Mouse (Mus musculus): ENCODE data around the gene Clcn6.

The Clcn6 gene

DNA sequence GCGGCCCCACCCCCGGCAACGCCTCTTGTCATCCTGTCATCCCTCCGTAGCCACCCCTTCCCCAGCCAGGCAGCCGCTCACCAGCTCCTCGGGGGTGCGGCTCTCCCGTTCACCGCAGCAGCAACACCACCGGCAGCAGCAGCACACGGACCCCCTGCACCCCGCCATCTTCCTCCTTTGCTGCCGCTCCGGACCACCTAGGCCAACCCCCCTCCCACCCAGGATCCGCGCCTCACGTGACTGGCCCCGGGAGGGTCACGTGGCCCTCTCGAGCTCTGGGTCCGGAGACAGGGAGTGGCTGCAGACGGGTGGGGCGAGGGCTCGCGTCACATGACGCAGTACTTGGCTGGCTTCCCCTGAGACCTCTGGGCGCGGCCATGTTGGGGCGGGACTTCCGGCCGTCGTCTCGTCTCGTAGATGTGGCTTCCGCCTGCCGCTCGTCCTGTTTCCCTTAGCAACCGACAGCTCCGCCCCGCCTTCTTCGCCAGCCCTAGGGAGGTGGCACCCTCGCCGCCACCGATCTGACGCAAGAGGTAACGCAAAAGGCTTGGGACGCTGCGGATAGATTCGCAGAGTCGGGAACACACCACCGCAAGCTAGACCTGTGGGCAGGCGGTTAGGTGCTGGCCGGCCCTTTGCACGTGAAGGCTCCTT is at the start of gene Clcn6, which contains the start of gene Mthfr:
Gene Clcn6, minus strand, starts transcription at position 222 of the 654 bp plus-strand sequence.
Gene Mthfr, plus strand, starts transcription at position 478 of the 654 bp plus-strand sequence.
- peak; percentile 98 to 99 for DNase-seq (ENCODE audit: low spot score in 2 of 2)

DNA sequence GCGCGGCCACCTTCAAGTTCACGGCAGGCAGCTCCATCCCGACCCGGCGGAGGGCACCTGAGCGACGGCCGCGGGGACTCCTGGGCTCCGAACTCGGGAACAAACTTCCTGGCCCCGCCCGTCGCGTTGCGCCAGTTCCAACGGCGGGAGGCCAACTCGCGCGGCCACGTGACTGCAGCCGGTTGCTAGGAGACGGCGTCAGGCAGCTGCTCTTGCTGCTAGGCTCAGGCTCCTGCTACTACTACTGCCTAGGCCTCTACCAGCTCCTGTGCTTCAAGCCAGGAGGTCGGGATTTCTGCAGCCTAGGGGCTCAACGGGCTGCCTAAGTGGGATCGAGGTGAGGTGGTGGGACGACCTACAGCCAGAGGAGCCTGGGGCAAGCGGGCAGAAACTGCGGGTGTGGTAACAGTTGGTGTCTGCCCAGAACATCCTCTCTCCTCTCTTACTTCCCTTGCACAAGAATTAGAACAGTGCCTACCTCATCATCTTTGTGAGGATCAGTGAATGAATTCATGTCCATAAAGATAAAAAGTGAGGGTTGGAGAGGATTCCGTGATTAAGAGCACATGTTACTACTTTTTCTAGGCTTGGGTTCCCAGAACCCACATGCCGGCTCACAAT is 49.4 kb upstream of the Clcn6 start, which contains the start of gene Agtrap:
Gene Agtrap, minus strand, starts transcription at position 125 of the 621 bp plus-strand sequence.
- peak; percentile 81 to 85 for DNase-seq (ENCODE audit: low spot score in 2 of 2)

DNA sequence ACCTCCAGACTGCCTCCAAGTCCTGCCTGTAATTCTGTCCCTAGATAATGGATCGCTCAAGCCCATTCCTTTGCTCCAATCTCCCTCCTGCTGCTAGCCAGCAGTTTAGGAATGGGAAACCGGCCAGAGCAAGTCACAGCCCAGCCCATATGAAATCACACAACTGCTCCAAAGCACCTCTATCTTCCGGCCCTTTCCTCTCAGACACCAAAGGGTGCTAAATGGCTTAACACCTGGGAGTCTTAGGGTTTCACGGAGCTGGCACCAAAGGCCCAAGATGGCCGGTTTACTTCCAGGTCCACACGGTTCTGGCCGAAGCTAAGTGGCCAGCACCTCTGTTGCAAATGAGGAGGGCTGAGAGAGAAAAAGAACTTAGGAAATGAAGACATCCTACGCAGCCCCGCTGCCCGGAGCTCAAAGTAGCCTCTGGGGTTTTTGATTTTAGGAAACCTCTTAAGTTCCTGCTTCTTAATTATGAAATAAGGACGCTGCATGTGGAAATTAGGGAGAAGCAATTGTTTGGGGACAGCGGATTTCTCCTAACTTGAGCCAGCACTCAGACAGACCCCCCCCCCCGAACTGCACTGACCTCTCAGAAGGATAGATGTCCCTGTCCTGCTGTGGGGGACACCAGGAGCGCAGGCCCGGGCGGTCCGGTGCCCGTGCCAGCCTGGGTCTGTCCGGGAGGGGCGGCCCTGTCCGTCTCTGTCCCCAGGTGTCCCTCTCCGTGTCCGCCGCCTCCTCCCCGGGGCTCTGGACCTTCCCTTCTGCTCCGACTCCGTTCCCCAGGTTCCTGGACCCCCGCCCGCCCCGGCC is 48.7 kb upstream of the Clcn6 start:
- peak in 1 of 2 experiments; percentile 17 for DNase-seq (ENCODE audit: low spot score in 2 of 2)

DNA sequence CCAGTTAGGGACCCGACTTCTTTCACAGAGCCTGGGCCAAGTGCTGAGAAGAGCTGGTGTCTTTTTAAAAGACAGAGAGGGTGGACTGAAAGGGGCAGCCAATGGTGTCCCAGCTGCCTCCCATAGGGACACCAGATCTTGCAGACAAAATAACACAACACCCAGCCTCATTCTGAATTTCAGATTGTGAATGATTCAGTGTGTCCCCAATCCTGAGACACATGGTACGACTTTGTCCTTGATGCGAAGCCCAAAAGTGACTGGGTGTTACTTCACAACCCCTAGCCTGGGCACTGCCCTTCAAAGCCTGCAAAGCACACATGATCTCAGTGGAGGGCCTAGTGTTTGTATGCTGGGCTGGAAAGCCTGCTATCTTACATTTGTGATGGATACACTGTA is 47.3 kb upstream of the Clcn6 start:
- peak in 1 of 2 experiments; percentile 16 for DNase-seq (ENCODE audit: low spot score in 2 of 2)

DNA sequence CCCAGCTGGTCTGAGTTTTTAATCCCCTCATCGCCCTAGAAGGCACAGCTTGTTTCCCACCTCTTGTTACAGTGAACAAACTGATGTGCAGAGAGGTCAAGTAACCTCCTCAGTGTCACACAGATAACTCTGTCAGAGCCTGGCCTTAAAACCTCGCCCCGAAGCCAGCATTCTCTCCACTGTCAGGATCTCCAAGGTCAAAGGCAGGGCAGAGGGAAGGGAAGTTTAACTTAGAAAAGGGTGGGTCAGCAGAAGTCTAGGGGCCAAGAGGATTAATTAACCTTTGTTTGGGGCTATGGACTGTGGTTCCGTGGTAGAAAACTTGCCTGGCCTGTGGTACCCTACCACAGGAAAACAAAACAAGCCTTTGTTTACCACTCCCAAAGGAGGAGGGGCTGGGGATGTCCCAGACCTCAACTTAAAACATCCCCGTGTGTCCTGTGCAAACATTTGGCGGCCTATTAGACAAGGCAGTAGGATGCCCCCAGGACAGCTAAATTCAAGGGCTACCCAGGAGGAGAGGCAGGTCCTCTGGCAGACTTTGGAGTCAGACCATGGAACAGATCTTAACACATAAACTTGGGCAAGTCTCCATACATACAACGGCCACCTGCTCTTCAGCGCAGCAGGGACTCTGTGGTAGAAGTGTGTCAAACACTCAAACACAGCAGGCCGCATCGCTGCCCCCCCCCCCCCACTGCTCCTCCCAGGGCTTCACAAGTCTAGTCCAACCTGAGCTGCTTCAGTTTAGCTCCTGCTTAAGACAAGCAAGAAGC is 46.7 kb upstream of the Clcn6 start:
- DNase-seq (ENCODE audit: low spot score in 2 of 2): peak in 1 of 2 experiments; percentile 53

DNA sequence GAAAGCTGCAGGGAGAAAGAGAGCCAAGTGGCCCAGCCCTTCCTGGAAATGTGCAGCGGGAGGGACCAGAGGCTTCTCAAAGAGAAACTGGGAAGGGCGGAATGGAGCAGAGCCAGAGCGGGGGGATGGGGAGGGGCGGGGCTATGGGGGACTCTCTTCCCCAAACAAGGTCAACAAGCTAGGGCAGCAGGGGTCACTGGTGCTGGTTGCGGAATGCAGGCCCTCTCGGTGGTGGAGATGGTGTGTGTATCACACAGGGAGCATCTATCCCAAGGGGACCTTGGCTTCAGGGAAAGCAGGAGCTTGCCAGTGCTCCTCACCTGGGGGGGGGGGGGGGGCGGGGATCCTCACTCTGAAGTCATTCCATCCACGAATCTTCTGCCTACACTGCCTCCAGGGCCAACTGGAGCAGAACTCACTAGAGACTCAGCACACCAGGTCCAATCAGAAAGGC is 45.7 kb upstream of the Clcn6 start:
- DNase-seq (ENCODE audit: low spot score in 2 of 2): no peak

DNA sequence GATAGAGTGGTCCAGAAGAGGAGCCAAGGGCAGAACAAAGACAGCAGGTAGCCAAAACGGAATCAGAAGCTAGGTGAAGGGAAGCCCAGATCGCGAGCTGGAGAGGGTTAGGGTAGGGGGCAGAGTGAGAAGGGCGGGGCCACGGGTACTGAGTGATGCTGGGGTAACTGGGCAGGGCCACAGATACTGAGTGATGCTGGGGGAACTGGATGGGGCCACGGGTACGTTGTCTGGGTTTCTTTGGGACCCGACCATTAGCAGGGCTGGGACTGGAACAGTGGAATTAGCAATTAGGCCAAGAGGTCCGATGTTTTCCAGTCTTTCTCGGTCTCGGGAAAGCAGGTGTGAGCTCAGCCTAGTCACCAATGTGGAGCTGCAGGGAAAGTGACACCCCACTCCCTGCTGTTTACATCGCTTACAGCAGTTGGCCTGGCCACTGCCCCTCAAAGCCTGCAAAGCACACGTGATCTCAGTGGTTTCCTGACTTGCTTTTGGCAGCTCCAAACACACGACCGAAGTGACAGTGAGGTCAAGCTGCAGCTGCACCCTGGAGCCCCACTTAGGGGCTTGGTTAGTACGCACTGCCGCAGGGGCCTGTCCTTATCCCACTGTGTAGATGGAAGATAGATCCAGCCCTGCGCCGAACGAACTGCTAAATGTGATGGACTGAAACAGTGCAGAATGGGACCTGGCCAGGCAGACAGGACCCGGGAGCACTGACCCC is 44.7 kb upstream of the Clcn6 start:
- DNase-seq (ENCODE audit: low spot score in 2 of 2): peak; percentile 59 to 75

DNA sequence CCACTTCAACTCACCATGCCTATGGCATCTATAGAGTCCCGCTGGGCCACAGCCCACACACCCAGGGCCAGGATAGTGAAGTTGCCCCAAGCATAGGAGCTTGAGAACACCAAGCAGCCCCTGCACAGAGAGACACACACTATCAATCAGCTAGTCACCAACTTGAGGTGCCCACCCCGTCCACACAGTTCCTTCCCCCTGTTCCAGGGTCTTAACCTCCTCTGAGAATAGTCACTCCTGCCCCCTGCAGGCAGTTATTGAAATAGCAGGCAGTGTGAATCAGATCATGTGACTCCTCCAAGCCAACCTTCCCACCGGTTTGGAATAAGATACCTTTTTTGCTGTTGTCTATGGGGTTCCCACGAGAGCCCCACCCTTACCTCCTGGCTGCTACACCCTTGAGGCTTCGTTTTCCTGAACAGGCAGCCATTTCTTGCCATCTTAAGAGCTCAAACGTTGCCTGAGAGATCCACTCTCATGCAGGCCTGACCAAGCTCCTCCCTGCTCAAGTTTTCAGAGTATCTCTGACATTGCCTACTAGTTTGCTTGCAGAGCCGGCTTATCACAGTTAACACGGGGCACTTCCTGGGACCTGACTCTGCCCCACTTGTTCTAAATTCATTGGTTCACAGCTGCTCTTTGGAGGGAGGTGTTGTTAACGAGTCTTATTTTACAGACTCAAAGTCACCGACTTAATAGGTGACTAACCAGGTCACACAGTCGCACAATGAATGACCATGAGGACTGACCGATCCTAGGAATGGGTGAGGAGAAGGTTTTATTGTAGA is 43.8 kb upstream of the Clcn6 start:
- peak; percentile 54 to 64 for DNase-seq (ENCODE audit: low spot score in 2 of 2)

DNA sequence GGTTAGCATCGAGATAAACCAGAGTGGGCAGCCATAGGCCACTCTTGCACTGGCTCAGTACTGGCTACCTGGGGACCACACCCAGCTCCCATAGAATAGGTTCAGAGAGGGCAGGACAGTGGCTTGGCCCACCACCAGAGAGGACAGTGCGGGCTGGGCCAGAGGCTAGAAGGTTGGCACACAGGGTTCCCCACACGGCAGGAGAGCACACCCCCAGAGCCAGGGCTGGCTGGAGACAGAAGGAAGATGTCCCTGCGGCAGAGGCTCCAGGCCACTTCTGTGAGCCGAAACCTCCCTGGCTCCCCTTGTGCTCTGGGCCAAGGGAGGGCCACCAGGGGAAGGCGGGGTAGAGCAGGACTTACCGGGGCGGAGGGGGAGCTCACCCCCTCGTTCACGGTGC is 42.6 kb upstream of the Clcn6 start:
- no peak for DNase-seq (ENCODE audit: low spot score in 2 of 2)

DNA sequence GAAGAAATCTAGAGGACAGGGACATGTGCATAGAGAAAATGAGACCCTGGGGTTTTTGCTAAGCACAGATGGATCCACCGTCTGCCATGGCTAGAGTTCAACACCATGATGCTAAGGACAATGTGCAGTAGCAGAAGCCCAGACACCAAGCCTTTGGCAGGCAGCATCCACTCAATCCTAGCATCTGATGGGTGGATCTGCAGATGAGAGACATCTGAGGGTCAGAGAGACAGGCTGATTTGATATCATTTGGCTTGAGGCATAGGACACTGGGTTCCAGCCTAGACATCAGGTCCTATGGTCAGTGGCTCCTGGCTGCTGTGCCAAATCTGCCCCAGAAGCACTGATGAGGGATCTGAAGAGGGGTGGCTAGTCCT is 42.0 kb upstream of the Clcn6 start:
- DNase-seq (ENCODE audit: low spot score in 2 of 2): no peak

DNA sequence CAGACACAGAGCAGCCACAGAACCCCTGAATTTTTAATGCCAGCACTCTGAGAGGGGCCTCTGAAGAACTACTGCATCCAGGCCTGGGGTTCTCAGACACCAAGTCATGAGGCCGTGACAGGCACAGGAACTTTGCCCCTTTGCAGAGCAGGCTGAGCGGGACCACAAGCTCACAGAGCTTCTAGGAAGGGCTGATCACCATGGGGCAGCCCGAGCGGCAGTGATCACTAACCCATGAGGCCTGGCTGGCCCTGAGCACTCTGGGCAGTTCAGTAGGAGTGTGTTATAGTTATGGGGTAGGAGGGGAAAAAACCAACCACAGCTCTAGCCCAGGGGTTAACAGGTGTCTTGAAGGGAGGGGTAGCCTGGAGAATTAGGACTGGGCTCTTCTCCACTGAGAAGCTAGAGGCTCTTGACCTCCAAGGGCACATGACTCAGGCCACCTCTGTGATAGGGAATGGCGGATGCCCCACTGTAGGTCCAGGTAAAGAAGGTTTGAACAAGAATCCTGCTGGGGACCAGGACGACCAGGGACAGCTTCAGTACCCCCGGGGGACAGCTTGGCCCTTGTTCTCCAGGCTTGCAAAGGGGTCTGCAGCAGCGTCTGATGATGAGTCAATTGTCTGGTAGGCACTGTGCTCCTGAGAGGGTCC is 41.4 kb upstream of the Clcn6 start:
- no peak for DNase-seq (ENCODE audit: low spot score in 2 of 2)

DNA sequence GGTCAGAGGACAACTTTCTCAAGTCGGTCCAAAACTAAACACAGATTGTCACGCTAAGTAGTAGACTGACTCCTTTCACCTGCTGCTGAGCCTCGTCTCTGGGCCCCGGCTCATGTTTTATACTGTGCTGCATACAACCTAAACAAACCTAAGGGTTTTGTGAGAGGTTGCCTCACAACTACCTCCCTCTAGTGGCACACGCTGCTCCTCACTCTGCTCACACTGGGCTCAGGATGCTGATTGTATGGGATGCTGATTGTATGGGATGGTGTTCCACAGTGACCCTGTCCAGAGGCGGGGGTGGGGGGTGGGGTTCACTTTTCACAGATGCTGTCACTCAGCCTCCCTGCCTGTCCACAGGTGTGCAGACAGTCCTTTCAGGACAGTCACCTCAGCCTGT is 40.6 kb upstream of the Clcn6 start:
- DNase-seq (ENCODE audit: low spot score in 2 of 2): no peak

DNA sequence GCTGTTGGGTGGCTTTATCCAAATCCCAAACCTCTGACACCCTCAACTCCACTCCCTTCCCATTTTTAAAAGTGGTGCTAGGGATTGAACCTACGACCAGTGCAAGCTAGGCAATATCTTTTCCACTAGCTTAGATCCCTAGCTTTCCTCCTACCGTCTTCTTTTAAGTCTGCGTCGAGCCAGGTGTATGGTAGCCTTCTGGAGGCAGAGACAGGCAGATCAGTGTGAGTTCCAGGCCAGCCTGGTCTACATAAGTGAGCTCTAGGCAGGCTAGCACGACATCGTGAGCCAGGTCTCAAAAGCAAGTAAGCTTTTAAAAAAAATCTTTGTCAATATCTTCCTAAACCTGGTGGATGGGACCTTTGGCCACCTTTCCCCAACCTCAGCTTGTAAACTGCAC is 37.3 kb upstream of the Clcn6 start:
- no peak for DNase-seq (ENCODE audit: low spot score in 2 of 2)

DNA sequence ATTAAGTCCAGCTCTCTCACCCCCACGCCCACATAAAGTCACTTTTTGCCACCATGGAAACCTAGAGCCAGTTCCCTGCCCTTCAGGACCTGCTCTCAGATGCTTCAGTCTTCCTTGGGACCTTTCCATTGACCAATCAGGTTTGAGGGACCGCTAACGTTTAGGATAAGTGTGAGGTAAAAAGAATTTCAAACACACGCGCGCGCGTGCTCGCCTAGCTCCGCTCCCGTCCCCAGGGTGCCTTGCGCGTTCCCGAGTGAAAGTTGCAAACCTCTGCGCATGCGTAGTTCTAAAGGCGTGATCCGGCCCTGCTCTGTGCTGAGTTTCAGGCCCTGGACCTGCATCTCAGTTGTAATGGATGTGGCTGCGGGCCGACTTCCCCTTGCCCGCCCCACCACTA is 36.6 kb upstream of the Clcn6 start:
- DNase-seq (ENCODE audit: low spot score in 2 of 2): peak; percentile 50 to 71

DNA sequence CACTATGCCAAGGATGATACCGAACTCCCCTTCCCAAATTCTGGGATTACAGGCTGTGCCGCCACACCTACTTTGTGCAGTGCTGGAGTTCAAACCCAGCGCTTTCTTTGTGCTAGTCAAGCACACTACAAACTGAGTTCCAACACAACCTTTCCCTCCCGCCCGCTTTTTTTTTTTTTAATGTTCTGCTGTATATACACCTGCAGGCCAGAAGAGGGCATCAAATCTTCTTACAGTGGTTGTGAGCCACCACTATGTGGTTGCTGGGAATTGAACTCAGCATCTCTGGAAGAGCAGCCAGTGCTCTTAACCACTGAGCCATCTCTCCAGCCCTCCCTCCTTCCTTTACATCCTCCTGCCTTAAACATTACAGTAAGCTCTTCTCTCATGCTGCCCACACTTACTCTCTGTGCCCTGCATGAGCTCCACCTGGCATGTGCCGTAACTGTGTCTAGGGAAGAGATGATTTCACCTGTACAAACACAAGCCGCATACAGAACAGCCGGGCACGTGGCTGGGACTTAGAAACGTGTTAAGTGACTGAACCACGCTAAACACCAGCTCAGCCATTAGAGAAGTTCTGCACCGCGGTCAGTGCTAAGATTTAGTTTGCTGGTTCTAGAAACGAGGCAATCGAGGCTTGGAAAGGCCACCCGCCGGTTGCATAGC is 36.0 kb upstream of the Clcn6 start:
- no peak for DNase-seq (ENCODE audit: low spot score in 2 of 2)

DNA sequence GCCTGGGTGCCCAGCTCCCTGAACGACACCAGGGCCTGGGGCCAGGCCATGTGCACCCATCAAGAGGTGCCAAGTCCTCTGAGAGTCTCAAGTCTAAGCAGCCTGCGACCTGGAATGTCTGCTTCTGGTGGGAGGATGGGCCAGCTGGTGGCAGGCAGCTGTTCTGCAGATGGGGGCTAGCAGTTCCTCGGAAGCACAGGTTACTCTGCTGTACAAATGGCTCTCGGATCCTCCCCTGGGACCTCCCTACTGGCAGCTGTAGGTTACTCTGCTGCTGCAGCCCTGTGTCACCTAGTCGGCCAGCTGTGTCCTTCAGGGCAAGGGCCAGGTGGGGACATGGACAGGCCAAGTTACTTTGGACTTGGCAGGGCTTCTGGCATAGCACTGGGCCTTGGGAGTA is 32.9 kb upstream of the Clcn6 start:
- no peak for DNase-seq (ENCODE audit: low spot score in 2 of 2)

DNA sequence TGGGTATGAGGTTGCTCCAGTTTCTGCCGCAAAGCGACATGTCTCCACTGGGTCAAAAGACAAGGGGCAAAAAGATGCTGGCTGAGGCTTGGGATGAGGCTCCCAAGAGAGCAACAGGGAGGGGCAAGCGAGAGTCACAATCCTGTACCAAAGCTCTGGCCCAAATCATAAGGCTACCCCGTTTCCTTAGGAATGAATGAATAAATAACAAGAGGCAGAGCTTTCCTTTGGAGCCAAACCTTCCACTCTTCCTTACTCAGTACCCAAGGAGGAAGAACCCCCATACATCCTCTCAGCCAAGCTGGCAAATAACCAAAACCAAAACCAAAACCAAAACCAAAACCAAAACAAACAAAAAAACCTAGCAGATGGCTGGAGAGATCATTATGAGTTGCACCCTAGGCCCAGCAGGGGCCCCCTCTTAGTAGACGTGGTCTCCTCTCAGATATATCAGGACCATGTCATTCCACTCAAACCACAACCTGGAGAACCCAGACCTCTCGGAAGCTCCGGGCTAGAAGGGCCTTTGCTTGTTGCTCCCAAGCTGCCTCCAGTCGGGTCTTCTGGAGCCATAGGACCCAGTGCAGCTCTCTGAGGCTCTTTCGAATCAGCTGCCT is 31.1 kb upstream of the Clcn6 start:
- no peak for DNase-seq (ENCODE audit: low spot score in 2 of 2)

DNA sequence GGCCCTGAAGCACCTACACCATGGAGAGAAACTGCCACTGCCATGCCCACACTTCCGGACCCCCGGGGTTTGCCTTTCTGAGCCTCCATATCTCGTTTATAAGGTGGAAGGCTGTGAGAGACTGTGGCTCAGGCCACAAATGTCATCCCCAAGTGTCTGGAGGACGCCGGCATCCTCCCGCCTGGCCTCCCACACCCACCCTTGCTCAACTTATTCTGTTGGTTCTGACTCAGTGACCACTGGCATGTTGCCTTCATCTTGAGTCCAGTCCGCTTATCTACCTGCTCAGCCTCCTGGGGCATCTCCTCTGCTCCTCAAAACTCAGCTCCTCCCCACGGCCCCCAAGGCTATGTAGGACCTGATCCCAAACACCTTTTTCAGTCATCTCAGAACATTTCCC is 28.7 kb upstream of the Clcn6 start:
- DNase-seq (ENCODE audit: low spot score in 2 of 2): no peak

DNA sequence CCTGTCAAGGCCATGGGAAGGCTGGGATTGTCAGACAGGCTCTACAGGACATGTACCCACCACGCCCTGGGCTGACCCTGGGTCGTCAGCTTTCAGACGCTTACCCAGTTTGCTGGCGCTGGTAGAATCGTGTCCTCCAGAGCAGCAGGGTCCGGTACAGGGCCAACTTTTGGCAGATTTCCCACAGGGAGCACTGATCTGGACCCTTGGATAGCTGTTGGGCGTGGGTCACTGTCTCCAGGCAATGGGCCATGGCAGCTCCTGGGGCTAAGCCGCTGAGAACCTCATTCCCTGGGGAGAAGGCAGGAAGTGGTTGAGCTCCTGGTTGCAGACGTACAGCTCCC is 27.8 kb upstream of the Clcn6 start:
- DNase-seq (ENCODE audit: low spot score in 2 of 2): no peak
